In the genomic region with DNA sequence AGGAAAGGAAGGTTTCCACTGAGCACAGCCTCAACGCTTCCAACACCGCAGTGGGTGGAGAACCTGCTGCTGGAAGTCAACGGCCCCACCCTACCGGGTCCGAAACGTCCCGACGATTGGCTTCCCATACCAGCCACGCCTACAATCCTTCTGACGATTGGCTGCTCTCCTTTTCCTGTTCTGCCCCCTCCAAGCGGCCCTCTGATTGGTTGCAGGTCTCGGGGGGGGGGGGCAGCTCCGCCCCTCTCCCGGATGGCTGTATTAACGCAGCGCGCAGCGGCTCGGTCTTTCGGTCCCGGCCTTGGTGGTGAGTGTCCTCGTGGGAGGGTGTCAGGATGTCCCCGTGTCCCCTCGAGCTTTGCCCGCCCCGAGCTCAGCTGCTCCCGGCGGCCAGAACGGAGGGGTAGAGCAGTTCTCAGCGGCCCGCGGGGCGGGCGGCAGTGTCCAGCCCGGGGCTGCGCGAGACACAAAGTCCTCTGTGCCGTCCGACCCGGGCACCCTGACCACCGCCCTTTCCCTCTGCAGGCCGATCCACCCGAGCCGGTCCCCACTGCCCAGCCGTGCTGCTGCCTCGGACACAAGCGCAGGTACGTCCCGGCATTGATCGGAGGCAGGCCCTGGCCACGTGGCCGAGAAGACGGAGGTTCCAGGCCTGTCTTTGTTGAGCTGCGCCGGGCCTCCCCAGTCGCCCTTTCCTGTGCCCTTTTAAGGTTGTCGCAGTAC, we compare ENCODE assay signal across 8 mouse cellular contexts. TPM values are rescaled to one million over a fixed set of nuclear protein-coding genes. Genes with fewer than 3 reads are reported as not detected.
DNase-seq lines count a peak whose midpoint lies in the region; ATAC-seq and TF ChIP-seq lines count a peak whose summit lies in the region.

No protein-coding gene starts in this region.

- POLR2A ChIA-PET in Patski (lab: Charles Lee): interaction anchor here (0.7 to 2.1 kb wide), 10 partner anchors 24 to 188 kb away, joined by 3 to 12 read pairs (median 3); partner anchors contain the start of gene Usp46

- no peaks in the 10 kb centered on the region for H3K9me3 ChIP-seq in hindbrain, embryonic 13.5 days

- DNase-seq in Patski (ENCODE audit: low read depth, low spot score): peak; percentile 84
- peak; percentile 92 to 93 for DNase-seq in cerebellum, postnatal 14 days
- DNase-seq in frontal cortex, postnatal 14 days (ENCODE audit: low spot score in 2 of 2): peak; percentile 90 to 91
- DNase-seq in layer of hippocampus, postnatal 25 days (ENCODE audit: extremely low spot score in 1 of 2, low spot score in 1 of 2): peak; percentile 67 to 72
- DNase-seq in lung, postnatal 25 days (ENCODE audit: low spot score): peak; percentile 97
- DNase-seq in retina, embryonic 14.5 days (ENCODE audit: low spot score): peak; percentile 96
- peak; percentile 87 for DNase-seq in thymus, postnatal 4 days

- H3K4me1 ChIP-seq in hindbrain, embryonic 13.5 days (replicated peaks): peaks cover 21% of the 10 kb centered on the region

- H3K36me3 ChIP-seq in hindbrain, embryonic 13.5 days: peaks cover 28% of the 10 kb centered on the region

- ATAC-seq in Patski: peak; percentile 99
- ATAC-seq in hindbrain, embryonic 13.5 days (ENCODE audit: low FRiP score): peak; percentile 98

- H3K4me3 ChIP-seq in hindbrain, embryonic 13.5 days: peak overlapping the region; percentile 86

- in situ Hi-C loops in Patski (cut with MboI; ENCODE audit: low pct_unique_long_range_greater_than_20kb): loop anchor here (25.0 kb wide), 2 partner anchors 169 to 406 kb away; no protein-coding TSS in a partner anchor

- WGBS in hindbrain, embryonic 13.5 days: 0% methylated on average over 52 of the region's 57 CpGs

- peak overlapping the region; percentile 90 for H3K27ac ChIP-seq in hindbrain, embryonic 13.5 days

- CTCF ChIA-PET in Patski (lab: Charles Lee): interaction anchor here (0.7 to 1.5 kb wide), 4 partner anchors 23 to 190 kb away, joined by 3 to 6 read pairs (median 5); no protein-coding TSS in a partner anchor

- no peaks in the 10 kb centered on the region for H3K27me3 ChIP-seq in Patski
- H3K27me3 ChIP-seq in hindbrain, embryonic 13.5 days: no peaks in the 10 kb centered on the region

- TF ChIP-seq CTCF in Patski (IDR thresholded peaks at IDR 0.05): no peak

- H3K9ac ChIP-seq in hindbrain, embryonic 13.5 days: peak overlapping the region; percentile 94

- H3K4me2 ChIP-seq in hindbrain, embryonic 13.5 days: peak overlapping the region; percentile 64

RNA-seq across cellular contexts. Expression of gene Usp46, which starts 24.8 kb away (rescaled TPM):
- 21.0 TPM for polyA plus RNA-seq in Patski (2021)
- 30.4 and 33.0 TPM in 2 replicates for polyA plus RNA-seq in hindbrain, embryonic 13.5 days (2015; fragmentation: Nextera tagmentation; extraction: Ambion mirVana)
- total RNA-seq in layer of hippocampus, postnatal 25 days (2021): 100 to 1,000 TPM; 139 to 140 TPM

Comparison
In these comparisons a context has a peak if more than half of its experiments do, and no peak if none do; other contexts are left out.
1. Peak in every context shown above with its lines: DNase-seq, ATAC-seq, H3K4me3 ChIP-seq and H3K27ac ChIP-seq.